Mouse (Mus musculus): Measurements from ENCODE around the gene Zfp963. TPM values are rescaled to one million over a fixed set of nuclear protein-coding genes. Genes with fewer than 3 reads are reported as not detected.

Zfp963 gene
- 2.7 TPM for polyA plus RNA-seq (2015; fragmentation: Illumina TruSeq; extraction: RNeasy Lipid Tissue Mini Kit (QIAGEN cat#74804); ENCODE audit: insufficient read depth, low read depth, low replicate concordance)

GRCm38 (mm10) chr8:69749544-69750454 is at the start of gene Zfp963:
Zfp963 (minus strand) TSS chr8:69749970.

GRCm38 (mm10) chr8:69790773-69791367 is 41.1 kb upstream of the Zfp963 start, which contains the start of the genes Atp13a1 and Zfp866:
Atp13a1 (plus strand) TSS chr8:69791163.
Zfp866 (minus strand) TSS chr8:69791178.

DNA sequence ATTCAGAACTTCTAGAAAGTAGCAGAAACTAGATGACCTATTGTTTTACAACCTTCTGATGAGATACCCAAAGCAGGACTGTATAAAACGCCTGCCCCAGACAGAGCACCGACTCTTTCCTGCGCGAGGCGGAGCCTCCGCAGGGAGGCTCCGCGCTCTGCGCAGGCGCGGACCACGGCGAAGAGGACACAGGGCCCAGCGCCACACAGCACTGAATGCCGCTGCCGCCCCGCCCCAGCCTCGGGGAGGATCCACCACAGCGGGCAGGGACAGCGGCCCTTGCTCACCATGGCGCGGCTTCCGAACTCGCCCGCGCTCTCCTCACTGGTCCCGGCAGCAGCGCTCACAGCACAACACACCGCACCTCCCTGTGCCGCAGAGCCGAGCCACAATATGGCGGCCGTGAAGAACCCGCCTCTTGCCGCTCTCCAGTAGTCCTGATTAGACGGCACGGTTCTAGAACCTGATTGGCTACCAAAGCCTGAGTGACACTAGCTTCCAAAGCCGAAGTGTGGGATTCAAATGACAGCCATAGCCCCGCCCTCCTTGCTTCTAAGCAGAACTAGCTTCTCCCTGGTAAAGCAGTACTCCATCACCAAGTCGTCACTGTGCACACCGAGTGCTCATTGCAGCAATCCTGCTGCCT is 24.9 kb upstream of the Zfp963 start, which contains the start of gene Gm20422:
Gm20422 (minus strand) TSS at position 384 of the 646 bp plus-strand sequence.

DNA sequence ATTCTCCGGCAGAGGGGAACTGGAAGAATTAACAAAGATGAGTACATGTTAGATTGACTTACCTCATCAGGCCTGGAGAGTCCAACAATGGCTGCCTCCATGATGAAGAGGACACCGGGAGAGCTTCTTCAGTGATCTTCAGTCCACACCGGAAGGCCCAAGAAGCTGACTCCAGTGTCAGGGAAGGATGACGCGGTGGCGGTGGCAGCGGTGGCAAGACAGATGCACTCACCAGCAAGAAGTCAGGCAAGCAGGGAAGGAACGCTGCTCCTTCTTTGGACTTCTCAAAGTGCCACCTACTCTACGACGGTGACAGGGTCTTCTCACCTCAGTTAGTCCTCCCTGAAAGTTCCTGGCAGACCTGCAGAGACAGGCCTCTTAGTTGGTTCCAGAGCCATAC is 39.1 kb downstream of the Zfp963 start, which contains the start of gene Zfp869:
Zfp869 (minus strand) TSS at position 101 of the 400 bp plus-strand sequence.

Other genes starting within 250 kb of the Zfp963 start
- gene Gm7697, start 227.0 kb downstream of the Zfp963 start, polyA plus RNA-seq (2015; fragmentation: Illumina TruSeq; extraction: RNeasy Lipid Tissue Mini Kit (QIAGEN cat#74804); ENCODE audit: insufficient read depth, low read depth, low replicate concordance): not detected
- gene Zfp868, start 124.4 kb downstream of the Zfp963 start, polyA plus RNA-seq (2015; fragmentation: Illumina TruSeq; extraction: RNeasy Lipid Tissue Mini Kit (QIAGEN cat#74804); ENCODE audit: insufficient read depth, low read depth, low replicate concordance): 4.2 TPM
- 0.72 TPM for gene Zfp964, start 95.5 kb downstream of the Zfp963 start, polyA plus RNA-seq (2015; fragmentation: Illumina TruSeq; extraction: RNeasy Lipid Tissue Mini Kit (QIAGEN cat#74804); ENCODE audit: insufficient read depth, low read depth, low replicate concordance)
- gene Zfp869, start 39.2 kb downstream of the Zfp963 start, polyA plus RNA-seq (2015; fragmentation: Illumina TruSeq; extraction: RNeasy Lipid Tissue Mini Kit (QIAGEN cat#74804); ENCODE audit: insufficient read depth, low read depth, low replicate concordance): 7.2 TPM
- gene Gm20422, start 24.9 kb upstream of the Zfp963 start, polyA plus RNA-seq (2015; fragmentation: Illumina TruSeq; extraction: RNeasy Lipid Tissue Mini Kit (QIAGEN cat#74804); ENCODE audit: insufficient read depth, low read depth, low replicate concordance): not detected
- gene Atp13a1, start 41.2 kb upstream of the Zfp963 start, polyA plus RNA-seq (2015; fragmentation: Illumina TruSeq; extraction: RNeasy Lipid Tissue Mini Kit (QIAGEN cat#74804); ENCODE audit: insufficient read depth, low read depth, low replicate concordance): 21.2 TPM
- gene Zfp866, start 41.2 kb upstream of the Zfp963 start, polyA plus RNA-seq (2015; fragmentation: Illumina TruSeq; extraction: RNeasy Lipid Tissue Mini Kit (QIAGEN cat#74804); ENCODE audit: insufficient read depth, low read depth, low replicate concordance): 4.9 TPM
- 11.9 TPM for gene Gmip, start 58.7 kb upstream of the Zfp963 start, polyA plus RNA-seq (2015; fragmentation: Illumina TruSeq; extraction: RNeasy Lipid Tissue Mini Kit (QIAGEN cat#74804); ENCODE audit: insufficient read depth, low read depth, low replicate concordance)
- gene Lpar2, start 72.5 kb upstream of the Zfp963 start, polyA plus RNA-seq (2015; fragmentation: Illumina TruSeq; extraction: RNeasy Lipid Tissue Mini Kit (QIAGEN cat#74804); ENCODE audit: insufficient read depth, low read depth, low replicate concordance): 0.54 TPM
- gene Pbx4, start 82.5 kb upstream of the Zfp963 start, polyA plus RNA-seq (2015; fragmentation: Illumina TruSeq; extraction: RNeasy Lipid Tissue Mini Kit (QIAGEN cat#74804); ENCODE audit: insufficient read depth, low read depth, low replicate concordance): 1.4 TPM
- gene Cilp2, start 137.7 kb upstream of the Zfp963 start, polyA plus RNA-seq (2015; fragmentation: Illumina TruSeq; extraction: RNeasy Lipid Tissue Mini Kit (QIAGEN cat#74804); ENCODE audit: insufficient read depth, low read depth, low replicate concordance): not detected
- not detected for gene Tssk6, start 152.2 kb upstream of the Zfp963 start, polyA plus RNA-seq (2015; fragmentation: Illumina TruSeq; extraction: RNeasy Lipid Tissue Mini Kit (QIAGEN cat#74804); ENCODE audit: insufficient read depth, low read depth, low replicate concordance)
- gene Ndufa13, start 152.6 kb upstream of the Zfp963 start, polyA plus RNA-seq (2015; fragmentation: Illumina TruSeq; extraction: RNeasy Lipid Tissue Mini Kit (QIAGEN cat#74804); ENCODE audit: insufficient read depth, low read depth, low replicate concordance): 45.3 TPM
- not detected for gene Yjefn3, start 152.7 kb upstream of the Zfp963 start, polyA plus RNA-seq (2015; fragmentation: Illumina TruSeq; extraction: RNeasy Lipid Tissue Mini Kit (QIAGEN cat#74804); ENCODE audit: insufficient read depth, low read depth, low replicate concordance)
- 7.8 TPM for gene Gatad2a, start 246.4 kb upstream of the Zfp963 start, polyA plus RNA-seq (2015; fragmentation: Illumina TruSeq; extraction: RNeasy Lipid Tissue Mini Kit (QIAGEN cat#74804); ENCODE audit: insufficient read depth, low read depth, low replicate concordance)

Data from pancreas, adult 10 weeks (tissue).